Mouse (Mus musculus) brain, embryonic 14.5 days (tissue): ENCODE measurements around the gene Grhpr.

Source experiments
- CTCF ChIP-seq: fragments of 200-500 bp; IDR thresholded peaks from 2 replicates; pipeline ENCODE4 v1.5.1; 2012; ENCODE audit warnings: inconsistent platforms, mild to moderate bottlenecking, moderate library complexity, borderline replicate concordance; ENCODE audit not compliant: insufficient read depth, insufficient read length; ENCODE audit errors: extremely low read depth
- POLR2A ChIP-seq: fragments of 200-500 bp; IDR thresholded peaks from 2 replicates; pipeline ENCODE4 v1.6.1; 2012; ENCODE audit warnings: mild to moderate bottlenecking, inconsistent platforms, borderline replicate concordance; ENCODE audit not compliant: poor library complexity, insufficient read depth, insufficient read length, severe bottlenecking; ENCODE audit errors: extremely low read depth

GRCm38 (mm10) chr4:44974331-44974730, 6.9 kb upstream of the Grhpr start:
- TF ChIP-seq CTCF (no peak), POLR2A (no peak)
